Mouse (Mus musculus) spleen, postnatal 36 days (tissue): Measurements from ENCODE around the gene Mdfi.

ENCODE experiments used
- DNase-seq, 2 experiments: peaks; one replicate each; pipeline ENCODE4 v3.0.0; 2022; ENCODE audit warnings: low spot score in 2 of 2, mixed read lengths in 1 of 2

The Mdfi gene

GRCm38 (mm10) chr17:47847985-47848384 is 13.5 kb upstream of the Mdfi start:
- DNase-seq, result no peak

DNA sequence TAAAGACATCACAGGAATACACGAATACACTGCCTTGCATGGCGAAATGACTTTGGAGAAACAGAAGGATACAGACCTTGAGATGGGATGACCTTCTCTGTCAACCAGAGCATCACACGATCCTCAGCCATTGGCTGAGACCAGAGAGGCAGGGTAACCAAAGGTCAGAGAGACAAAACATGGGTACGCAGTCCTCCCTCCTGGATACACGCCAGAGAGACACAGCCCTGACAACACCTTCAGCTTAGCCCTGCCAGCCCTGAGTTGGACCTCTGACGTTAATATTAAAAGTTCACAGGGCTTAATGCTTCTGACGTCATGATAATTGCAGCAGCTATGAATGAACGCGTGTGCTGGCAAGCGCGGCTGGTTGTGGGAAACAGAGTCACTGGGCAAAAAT is 11.1 kb upstream of the Mdfi start:
- no peak for DNase-seq

DNA sequence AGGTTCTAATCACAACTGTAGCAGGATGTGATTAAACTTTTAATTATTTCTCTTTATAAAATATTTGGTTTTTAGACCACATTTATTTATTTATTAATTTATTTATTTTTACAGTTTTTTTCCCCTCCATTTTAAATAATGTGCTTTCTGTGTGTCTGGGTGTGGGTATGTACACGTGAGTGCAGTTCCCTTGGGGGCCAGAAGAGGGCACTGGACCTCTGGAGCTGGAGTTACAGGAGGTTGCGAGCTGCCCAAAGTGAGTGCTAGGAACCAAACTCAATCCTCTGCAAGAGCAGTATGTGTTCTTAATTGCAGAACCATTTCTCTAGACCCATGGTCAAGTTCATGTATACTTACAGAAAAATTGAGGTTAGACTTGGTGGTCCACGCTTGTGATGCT is 9.0 kb upstream of the Mdfi start:
- DNase-seq, result no peak

- DNase-seq, result peak; percentile 24 to 43
Observed at GRCm38 (mm10) chr17:47841931-47842623, 7.6 kb upstream of the Mdfi start.

- DNase-seq, result no peak
Observed at GRCm38 (mm10) chr17:47841521-47841920, 7.0 kb upstream of the Mdfi start.

GRCm38 (mm10) chr17:47837808-47838207 is 3.3 kb upstream of the Mdfi start:
- no peak for DNase-seq

DNA sequence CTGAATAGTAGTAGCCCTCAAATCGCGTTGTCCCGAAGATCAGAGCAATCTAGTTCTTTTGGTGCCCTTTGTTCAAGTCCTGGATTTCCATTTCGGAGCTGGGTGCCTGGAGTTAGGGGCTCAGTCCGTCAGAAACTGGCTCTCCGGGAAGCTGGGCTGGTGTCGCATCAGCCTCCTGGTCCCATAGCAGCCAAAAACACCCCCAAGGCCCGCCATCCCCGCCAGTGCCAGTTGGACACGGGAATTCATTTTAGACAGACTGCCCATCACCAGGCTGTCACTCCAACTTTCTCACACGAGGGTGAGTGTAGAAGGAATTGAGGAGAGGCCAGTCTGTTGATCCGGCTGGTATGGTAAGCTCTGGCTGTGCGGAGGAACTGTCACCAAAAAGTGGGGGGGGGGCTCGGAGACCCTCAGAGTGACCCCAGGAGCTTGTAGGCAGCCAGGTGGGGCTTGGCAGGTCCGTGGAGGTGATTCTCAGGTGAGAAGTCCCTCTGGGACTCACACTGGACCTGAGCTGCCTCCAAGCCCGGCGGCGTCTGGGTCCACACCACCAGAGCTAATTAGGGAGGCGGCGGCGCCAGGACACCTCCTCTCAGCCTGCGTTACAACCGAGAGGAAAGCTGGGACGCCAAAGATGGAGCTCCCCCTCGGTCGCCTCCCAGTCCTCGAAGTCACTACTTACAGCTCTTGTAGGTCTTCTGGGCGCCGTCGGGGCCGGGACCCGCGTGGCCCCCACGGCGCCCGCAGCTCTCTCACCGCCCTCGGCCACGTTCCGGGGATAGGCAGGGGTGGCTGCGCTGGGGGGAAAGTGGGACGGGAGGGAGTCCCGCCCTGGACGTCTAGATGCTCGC is 636 bp downstream of the Mdfi start:
- no peak for DNase-seq

GRCm38 (mm10) chr17:47833029-47833627 is 1.4 kb downstream of the Mdfi start:
- DNase-seq, result no peak

GRCm38 (mm10) chr17:47832501-47833028 is 1.9 kb downstream of the Mdfi start:
- DNase-seq, result no peak

GRCm38 (mm10) chr17:47831772-47832171 is 2.7 kb downstream of the Mdfi start:
- DNase-seq, result no peak

DNA sequence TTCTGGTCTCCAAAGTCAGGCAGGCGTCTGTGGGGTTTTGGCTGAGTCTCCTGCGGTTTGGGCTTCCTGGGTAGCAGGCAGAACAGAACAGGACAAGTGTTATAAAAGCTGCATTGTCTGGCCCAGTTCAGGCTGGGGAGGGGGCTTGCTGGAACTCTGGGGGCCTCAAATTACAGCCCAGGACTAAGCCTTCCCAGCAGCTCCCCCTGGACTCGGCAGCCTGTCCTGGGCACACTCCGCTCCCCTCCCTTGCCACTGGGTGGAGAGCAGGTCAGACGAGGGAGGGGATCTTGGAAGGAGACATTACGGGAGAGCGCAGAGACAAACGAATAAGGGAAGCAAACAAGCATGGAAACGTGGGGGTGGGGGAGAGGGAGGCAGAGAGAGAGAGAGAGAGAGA is 3.3 kb downstream of the Mdfi start:
- DNase-seq, result no peak

DNA sequence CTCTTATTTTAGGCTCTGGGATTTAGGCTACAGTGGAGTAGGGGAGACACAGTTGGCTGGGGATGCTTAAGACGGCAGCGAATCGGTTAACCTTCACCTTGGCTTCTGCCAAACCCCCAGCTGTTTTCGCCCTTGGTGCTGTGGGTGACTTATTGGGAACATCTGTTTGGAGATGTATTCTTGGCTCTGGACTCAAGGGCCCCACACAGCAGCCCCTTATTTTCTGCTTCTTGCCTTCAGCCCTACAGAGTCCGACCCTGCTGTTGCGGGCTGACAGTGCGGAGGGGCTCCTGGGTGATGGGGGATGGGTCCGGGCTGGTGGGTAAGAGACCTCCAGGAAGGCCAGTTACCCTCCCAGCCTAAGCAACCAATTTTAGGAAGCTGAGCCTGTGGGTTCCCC is 13.2 kb downstream of the Mdfi start:
- no peak for DNase-seq

GRCm38 (mm10) chr17:47818038-47818725 is 16.3 kb downstream of the Mdfi start:
- DNase-seq, result no peak

DNA sequence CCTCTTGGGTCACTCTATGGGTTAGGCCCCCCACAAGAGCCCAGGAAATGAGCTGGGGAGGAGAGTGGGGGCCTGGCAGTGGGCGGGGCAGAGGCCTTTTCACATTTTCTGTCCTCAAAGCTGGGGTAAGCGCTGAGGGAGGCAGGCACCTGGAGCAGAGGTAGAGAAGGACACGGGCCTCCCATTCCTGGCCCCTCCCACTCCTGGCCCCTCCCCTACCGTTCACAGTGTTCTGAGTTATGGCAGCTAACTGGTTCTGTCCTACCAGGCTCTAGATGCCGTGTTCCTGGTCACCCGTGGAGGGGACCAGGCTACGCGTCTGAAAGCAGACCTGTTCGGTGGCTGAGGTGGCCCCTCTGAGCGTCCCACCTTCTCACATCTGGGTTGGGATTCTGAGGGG is 19.0 kb downstream of the Mdfi start:
- no peak for DNase-seq

GRCm38 (mm10) chr17:47814496-47814895 is 20.0 kb downstream of the Mdfi start:
- DNase-seq, result no peak

DNA sequence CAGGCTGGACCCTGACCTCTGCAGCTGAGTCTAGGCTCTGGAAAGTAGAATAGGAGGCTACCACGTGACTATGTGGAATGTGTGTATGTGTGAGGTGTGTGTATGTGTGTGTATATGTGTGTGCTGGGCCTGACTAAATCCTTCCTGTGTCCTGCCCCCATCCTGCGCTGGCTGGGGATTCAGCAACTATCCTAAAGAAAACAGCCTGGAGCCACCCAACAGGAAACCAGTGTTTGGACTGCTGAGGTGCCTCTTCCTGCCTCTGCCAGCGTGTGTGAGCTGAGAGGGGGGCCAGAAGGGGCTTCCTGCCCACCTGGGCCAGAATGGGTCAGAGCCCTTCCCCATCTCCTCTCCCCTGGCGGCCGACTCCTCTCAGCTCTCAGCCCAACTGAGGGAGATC is 20.9 kb downstream of the Mdfi start:
- DNase-seq, result no peak

GRCm38 (mm10) chr17:47812200-47812599 is 22.3 kb downstream of the Mdfi start:
- no peak for DNase-seq

- no peak for DNase-seq
Observed at GRCm38 (mm10) chr17:47811265-47811800, 23.2 kb downstream of the Mdfi start.

DNA sequence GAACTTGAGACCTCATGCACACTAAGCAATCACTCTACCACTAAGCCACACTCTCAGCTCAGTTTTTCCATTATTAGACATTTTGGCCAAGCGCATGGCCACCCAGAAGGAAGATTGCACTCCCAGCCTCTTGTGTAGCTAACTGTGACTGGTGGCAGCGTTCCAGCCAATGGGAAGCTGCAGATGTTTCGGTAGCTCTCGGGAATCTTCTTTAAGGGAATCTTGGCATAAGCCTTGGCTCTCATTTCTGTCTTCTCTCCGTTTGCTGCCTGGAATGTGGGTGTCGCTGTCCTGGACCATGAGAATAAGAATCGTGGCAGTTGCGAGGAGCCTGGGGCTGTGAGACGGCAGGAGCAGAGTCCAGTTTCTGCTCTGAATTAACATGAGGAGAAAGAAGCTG is 28.3 kb downstream of the Mdfi start:
- DNase-seq, result no peak

GRCm38 (mm10) chr17:47805047-47805835 is 29.2 kb downstream of the Mdfi start:
- no peak for DNase-seq

DNA sequence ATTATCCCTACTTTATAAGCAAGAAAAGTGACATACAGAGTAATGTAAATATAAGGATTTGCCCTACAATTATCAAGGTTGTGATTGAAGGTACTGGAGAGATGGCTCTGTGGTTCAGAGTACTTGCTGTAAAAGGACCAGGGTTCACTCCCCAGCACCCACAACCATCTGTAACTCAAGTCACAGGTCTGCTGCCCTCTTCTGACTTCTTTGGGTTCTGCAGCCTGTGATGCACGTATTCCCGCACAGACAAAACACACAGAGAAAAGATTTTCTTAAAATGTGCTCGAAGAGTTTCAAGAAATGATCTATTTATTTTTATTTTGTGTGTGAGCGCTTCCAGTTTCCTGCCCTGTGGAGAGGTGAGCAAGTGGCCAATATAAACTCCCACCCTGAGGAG is 30.8 kb downstream of the Mdfi start:
- DNase-seq, result no peak
